Mouse (Mus musculus) thymus, adult 2 months (tissue): ENCODE data around the gene Tnxb.

Experiments
- CTCF ChIP-seq: fragments of 200-500 bp; IDR thresholded peaks from 2 replicates; pipeline ENCODE4 v1.5.1; 2012; ENCODE audit warnings: mild to moderate bottlenecking, control low read depth, low read length, moderate library complexity, borderline replicate concordance; ENCODE audit not compliant: control insufficient read depth, poor library complexity, insufficient read depth; ENCODE audit errors: extremely low read depth
- POLR2A ChIP-seq: fragments of 200-500 bp; IDR thresholded peaks from 2 replicates; pipeline ENCODE4 v1.6.1; 2012; ENCODE audit warnings: mild to moderate bottlenecking, low read length, control low read depth, moderate library complexity; ENCODE audit not compliant: control insufficient read depth, poor library complexity, insufficient read depth; ENCODE audit errors: extremely low read depth

DNA sequence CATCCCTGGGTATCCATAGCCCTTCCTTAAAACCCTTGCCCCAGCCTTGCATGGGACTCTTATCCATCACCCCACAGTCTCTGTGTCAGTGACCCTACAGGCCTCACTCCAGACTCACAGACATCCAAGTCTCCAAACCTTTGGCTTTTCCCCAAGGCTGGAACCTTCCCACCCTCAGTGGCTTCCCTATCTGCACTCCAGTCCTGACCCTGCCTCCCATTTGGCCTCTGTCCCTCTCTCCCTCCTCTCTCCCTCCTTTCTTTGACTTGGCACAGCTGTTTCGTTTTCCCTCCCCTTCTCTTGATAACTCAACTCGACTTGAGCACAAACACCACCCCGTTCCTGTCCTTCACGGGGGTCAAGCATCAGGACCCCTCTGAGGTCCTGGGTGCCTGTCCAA, 20.1 kb downstream of the Tnxb start:
- TF ChIP-seq POLR2A, result no peak
- TF ChIP-seq CTCF, result no peak
